Mouse (Mus musculus) gonadal fat pad, adult 2 months (tissue): ENCODE measurements around the gene Josd1. TPM values are rescaled to one million over a fixed set of nuclear protein-coding genes. Genes with fewer than 3 reads are reported as not detected.

Experiments used
- DNase-seq: peaks from one replicate; pipeline ENCODE4 v3.0.0-alpha.2; 2012; ENCODE audit warnings: low read depth
- polyA plus RNA-seq: library from polyadenylated mRNA; depleted of rRNA; stranded (reverse); fragments of >200 nt; gene quantifications from 2 replicates; pipeline ENCODE4 v1.2.3, GENCODE M21; 2012; rRNA removed

Josd1 gene
- polyA plus RNA-seq, result 23.7 and 24.3 TPM in 2 replicates

DNA sequence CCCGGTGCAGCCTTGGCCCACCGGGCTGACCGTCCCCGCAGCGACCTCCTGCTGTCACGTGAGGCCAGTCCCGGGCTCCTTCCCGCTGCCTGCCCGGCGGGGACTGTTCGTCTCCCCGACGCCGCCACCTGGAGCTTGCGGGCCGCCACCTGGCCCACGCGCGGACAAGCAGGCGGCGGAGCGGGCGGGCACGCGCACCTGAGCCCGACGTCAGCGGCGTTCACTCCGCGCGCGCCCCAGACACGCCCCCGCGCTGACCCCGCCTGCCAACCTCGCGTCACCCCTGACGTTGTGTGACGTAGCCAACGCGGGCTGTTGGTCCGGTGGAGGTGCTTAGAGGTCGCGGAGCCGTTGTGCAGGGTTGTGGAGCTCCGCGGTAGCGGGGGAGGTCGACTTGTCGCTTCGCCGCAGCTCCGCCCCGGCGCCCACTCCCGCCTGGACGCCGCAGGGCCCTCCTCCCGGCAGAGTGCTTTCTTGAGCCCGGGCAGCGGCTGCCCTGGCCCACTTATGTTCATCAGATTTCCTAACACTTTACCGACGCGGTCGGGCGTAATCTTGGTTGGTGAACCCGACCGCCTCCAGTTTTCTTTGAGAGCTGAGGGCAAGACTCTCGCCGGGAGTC is at the start of gene Josd1:
Gene Josd1, minus strand, starts transcription at position 274 of the 622 bp plus-strand sequence.
- no peak for DNase-seq

DNA sequence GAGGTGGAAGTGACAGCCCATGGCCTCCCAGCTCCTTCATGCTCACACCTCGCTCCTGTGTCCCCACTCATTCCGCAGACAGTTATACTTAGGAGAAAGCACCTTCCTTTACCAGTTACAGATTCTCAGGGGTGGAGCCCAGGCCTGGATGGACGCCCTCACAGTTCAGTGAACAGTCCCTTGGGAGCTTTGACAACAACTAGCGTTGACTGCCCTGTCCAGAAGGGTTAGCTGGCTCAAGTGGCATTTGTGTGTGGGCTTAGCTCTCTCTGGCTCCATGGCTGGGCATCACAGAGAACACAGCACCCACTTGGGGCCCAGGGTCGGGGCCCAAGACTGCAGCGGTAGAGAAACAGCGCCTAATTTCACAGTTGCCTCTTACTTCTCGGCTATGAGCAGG is 46.6 kb upstream of the Josd1 start:
- no peak for DNase-seq

DNA sequence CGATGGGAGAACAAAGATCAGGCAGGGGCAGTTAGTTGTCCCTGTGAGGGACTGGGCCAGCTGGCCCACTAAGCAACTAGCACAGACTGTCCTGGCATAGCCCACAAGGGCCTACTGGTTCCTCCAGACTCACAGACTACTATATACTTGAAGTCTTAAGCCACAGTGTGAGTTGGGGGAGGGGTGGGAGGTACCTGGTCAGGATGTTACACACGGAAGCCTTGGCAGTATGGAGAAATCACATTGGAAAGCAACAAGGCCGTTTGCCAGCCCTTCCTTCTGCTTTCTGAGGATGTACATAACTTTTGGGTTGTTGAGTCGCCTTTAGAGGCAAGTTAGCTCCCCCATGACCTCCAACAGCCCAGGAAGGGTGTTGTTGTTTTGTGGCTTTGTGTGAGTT is 45.9 kb upstream of the Josd1 start:
- DNase-seq, result no peak

DNA sequence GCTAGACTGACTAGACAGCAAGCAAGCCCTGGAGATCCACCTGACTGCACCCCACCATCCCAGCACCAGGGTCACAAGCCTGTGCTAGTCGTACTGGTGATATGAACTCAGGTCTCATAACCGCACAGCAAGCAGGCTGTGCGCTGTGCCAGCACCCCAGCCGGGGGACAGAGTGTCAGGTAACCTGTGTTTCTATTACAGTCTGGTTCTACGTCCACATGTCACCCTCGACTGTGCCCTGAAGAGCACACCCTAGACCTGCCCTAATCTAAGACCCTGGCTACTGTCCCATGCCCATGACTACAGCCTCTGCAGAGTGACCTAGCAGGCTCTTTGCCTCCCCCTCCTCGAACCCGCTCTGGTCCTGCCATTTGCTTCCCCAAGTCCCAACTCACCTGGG is 45.5 kb upstream of the Josd1 start:
- DNase-seq, result no peak

DNA sequence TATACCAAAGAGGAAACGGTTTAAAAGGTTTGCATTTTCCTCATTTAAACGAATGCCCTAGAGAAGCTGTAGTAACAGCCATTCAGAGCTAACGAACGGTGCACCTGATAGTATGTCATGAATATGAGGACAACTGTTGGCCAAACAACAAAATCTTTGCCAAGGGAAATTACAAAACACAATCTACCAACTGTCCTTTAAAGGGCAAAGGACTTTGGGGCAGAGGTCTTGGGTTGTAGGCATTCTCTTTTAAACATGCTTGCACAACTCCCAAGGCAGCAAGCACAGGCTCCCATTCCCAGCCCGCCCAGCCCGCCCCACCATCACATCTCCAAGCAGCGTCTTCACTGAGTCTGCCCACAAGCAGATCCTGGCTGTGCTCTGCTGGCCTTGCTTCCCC is 43.8 kb upstream of the Josd1 start:
- no peak for DNase-seq

DNA sequence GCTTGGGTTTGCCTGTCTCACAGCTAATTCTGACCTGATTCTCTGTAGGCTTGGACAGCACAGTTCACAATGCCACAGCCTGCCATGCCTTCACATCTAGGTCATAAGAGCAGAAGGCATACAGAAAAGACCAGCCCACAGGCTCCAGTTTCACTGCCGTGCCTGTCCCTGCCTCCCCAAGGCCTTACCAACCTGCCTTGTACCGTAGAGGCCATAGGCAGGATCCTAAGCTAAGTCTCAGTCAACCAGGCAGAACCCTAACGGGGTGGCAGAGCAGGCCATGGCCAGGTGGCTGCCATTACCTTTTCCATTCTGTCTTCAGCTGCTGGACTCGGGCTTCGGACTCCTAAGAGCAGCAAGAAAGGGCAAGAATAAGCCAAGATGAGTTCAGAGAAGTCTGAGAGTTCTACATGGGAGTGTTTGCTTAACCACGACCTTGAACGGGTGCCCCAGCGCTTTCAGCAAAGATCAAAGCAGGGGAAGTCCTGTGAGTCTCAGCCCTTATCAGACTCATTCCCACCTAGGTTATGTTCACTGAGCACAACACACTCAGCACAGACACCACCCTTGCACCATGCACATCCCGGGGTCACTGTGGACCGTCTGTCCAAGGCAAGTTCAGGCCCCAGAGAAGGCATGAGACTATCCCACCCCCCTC is 41.1 kb upstream of the Josd1 start:
- no peak for DNase-seq

DNA sequence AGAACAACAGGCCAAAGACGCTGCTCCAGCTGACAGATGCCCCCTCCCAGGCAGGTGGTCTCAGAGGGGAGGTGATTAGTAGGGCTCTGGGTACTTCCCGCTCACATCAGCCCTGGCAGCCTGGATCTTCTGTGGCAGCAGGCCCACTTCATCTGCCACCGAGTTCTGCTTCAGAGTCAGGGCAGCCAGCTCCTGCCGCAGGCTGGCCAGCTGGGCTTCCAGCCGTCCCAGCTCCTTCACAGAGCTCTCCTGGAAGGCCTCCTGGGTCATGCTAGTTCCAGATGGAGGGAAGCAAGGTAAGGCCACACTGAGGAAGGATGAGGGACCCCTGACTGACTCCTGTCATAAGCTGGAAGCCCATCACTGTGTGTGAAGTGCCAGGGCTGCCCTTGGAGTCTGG is 40.6 kb upstream of the Josd1 start:
- no peak for DNase-seq

DNA sequence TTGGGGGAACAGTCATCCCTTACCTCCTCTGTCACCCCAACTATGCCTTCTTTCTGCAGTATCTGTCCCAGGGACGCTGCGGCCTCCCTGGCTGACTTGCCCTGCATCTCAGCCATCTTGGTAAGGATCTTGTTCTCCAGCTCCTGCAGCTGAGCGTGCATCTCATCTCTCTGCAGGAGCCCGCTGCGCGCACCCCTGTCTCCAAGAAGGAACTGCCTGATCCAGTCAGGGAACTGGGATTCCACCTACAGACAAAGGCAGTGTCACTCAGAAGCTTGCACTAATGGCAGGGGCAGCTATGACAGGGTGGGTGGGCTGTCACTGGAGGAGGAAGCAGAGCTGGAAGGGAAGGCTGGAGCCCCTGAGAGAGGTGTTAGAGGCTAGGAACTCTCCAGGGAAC is 40.1 kb upstream of the Josd1 start:
- no peak for DNase-seq

DNA sequence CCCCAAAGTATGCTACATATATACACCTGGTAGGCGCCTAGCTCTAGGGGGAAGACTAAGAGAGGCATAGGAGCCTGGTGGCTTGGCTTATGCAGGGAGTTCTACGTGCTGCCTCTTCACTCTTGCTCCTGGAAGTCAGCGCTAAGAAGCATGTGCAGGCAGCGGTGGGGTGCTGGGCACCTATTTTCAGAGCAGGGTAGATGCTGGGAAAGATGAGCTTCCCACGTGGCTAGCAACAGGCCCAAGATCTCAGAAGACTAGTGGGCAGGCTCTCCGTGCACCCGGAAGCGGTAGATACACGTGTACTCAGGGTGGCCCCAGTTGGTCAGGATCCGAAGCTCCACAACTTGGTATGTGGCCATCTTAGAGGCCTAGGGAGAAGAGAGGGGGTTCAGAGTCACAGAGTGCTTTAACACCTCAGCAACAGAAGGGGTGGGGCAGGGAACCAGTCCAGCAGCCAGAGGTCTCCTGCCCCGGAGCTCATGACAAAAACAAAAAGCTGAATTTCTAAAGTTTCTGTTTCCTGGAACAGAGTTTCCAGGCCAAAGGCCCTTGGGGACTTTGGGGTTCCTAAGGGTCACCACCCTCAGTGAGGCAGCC is 37.6 kb upstream of the Josd1 start:
- DNase-seq, result no peak

DNA sequence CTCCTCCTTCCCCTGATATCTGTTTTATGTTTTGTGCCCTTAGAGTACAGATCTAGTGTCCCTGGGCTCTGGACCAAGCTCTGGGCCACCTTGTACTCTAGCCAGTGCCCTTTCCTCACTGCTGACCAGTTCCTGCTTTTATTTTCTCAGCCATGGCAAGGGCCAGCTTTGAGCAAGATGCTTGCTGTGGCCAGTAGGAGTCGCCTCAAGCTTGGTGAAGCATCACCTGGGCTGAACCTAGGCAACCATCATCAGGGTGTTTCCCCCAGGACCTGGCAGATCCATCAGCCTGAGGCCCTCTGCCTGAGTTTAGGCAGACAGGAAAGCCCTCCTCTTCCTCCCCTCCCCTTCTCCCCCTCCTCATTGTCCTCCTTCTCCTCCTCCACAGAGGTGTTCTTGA is 35.7 kb upstream of the Josd1 start:
- DNase-seq, result no peak

DNA sequence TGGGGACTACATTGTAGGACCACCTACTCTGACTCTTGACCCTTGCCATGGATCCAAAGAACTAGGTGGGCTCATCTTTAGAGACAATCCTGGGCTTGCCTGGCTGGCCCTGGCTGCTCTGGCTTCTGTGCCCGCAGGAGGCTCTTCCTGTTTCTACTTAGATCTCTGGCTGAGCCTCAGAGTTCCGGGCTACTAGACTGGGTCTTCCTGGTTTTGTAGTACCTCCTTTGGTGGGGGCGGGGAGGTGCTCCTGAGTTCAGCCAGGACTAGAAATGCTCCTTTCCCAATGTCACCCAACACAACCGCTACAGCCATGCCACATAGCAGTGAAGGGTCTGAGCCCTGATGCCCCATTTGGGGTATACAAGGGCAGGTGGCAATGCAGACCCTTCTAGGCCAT is 33.1 kb upstream of the Josd1 start:
- DNase-seq, result no peak

DNA sequence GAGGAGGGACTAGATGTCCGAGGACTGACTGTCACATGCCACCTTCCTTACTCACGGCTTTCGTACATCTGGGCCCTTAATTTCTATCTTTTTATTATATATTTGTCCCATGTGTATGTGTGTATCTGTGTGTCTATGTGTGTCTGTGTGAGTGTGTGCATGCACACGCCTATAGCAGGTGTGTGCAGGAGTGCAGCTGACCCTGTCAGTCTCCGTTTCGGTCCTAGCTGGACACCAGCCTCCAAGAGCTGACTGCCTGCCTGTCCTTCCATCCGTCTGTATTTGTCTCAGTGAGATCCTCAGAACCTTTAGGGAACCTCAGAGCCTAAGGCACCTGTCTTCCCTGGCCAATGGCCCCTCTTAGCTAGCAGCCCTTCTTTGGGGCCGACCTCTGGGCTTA is 32.5 kb upstream of the Josd1 start:
- DNase-seq, result no peak

DNA sequence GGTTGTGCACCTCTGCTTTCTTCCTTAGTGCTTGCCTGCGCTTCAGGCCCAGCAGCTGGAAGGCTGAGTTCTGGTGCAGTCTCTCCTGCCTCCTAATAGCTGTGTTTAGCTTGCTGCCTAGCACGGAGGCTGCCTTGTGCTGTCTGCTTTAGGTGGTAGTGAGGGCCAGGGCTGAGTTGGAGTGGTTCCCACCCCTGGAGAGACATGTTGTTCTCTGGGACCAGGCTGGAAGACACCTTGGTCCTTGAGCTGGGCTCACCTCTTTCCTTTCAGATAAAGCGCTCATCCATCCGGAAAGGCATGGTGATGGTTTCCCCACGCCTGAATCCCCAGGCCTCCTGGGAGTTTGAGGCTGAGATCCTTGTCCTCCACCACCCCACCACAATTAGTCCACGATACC is 29.0 kb upstream of the Josd1 start:
- no peak for DNase-seq

DNA sequence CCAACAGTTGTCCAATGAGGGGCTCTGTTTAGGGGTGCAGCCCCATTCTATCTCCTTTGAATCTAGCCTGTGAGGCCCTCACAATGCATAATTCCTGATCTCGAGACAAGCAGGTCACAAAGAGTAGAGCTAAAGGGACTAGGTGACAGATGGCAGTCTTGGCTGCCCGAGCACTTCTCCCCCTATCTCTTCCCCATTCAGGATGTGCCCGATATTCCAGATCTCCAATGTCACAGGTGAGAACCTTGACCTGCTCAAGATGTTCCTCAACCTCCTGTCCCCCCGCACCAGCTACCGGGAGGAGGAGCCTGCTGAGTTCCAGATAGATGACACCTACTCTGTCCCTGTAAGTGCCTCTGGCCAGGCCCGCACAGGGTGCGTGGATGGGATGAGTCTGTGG is 27.9 kb upstream of the Josd1 start:
- DNase-seq, result no peak

DNA sequence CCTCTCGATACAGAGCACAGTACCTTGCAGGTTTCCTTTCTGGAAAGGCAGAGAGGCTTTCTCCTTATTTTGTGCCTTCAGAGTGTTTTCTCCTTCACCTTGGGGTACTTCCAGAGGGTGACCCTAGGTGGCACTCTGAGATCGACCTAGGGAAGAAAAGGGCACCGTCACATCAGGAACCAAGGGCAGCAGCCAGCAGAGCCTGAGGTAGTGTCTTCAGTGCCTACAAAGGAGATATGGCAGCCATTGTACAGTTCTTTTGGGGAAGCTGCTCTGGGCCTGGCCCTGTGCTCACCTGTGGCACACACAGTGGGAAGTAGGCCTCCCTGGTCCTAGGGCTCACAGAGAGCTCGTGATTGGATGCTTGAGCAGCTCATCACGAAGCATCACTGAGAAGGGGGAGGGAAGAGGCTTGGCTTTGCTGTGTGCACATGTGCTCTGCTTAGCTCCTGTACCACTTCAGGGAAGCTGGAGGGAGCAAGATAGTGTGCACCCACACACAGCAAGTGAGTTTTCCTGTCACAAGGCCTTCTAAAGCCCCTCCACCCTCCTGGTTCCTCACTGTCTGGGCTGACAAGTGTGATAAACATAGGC is 20.6 kb upstream of the Josd1 start:
- no peak for DNase-seq

DNA sequence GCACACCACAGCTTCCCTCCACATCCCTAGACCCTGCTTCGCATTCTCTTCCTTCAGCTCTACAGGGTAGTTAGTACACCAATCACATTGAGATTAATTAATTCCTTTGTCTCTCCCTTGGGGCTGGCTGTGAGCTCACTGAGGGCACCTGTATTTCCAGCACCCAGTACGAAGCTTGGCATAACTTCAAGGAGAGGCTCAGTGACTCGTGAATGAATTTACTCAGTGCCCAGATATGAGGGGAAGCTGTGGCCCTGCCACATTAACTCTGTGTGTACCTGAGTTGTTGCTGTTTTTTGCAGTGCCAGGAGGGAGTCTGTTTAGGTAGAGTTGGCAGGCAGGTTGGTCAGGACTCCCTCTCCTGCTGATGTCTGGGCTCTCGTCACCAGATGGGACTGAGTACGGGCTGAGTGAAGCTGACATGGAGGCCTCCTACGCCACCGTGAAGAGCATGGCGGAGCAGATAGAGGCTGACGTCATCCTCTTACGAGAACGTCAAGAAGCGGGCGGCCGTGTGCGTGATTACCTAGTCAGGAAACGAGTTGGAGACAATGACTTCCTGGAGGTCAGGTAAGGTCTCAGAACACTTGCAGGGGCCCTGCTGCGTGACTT is 19.0 kb upstream of the Josd1 start:
- DNase-seq, result no peak

DNA sequence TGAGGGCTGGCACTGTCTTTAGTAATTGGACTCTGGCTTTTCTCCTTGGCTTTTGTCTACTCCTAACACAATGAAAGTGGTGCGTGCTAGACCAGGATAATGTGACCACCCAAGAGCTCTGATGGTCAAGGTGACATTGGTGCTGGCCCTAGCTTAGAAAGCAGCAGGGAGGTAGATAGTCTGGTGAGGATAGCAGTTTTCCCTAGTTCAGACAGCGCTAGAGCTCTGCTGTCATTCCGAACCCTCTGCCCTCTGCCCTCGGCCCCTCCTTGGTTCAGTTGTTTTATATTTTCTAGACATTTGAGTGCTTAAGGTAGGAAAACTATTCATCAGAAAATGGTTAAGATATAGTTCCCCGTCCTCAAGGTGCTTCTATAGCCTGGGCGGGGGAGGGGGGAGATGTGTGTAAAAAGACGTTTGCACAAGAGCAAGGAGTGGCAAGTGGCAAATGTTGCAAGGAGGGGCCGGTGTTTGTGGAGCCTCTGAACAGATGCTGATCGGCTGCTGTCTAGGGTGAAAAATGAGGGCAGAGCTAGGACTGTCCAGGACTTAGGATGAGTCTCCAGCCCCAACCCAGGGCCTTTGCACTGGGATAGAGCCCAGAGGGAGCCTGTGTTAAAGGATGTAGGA is 10.0 kb upstream of the Josd1 start:
- DNase-seq, result no peak

DNA sequence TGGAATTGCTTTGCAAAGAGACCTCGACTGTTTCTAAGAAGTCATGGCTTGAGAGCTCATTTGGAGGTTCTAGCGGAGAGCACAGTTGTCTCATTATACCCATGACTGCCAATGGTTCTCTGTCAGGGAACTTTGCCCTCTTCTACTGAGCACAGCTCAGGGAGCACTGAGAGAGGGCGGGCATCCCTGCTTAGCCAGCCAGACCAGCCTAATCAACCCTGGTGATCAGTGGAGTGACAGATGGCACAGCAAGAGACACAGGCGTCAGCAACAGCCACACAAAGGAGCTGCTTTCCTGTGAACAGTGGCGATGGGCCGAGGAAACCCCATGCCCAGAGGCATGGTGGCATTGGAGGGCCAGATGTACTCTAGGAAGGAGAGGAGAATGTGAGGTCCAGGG is 9.3 kb upstream of the Josd1 start:
- no peak for DNase-seq

DNA sequence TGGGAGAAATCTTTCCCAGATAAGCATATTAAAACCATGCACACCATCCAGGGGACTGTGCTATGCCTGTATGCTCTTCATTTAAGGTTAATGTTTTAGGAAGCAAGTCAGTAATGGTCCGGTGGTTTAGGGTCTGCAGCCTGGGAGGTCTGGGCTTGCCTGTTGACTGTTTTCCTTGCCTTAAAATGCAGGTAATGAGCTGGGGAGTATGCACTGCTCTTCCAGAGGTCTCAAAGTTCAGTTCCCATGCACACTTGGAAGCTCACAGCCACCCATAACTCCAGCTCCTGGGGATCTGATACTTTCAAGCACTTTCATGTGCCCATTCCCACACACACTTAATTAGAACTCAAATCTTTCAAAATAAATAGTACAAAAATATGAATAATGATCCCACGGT is 8.8 kb upstream of the Josd1 start:
- no peak for DNase-seq

DNA sequence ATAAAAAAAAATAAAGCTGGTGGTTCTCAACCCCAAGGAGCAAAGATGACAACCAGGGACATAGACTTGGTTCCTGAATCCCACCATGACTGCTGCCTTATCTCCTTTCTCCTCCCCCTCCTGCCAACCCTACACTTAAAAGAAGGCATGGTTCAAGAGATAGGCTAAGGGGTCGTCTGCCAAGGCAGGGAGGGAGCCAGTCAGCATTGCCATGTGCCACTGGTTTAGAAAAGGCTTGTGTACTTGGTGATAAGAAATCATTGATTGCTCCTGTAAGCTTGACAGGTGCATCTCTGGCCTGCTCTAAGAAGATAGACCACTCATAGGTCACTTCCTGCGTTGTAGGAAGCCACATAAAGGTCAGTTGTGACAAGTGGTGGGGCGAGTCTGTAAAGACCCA is 7.8 kb upstream of the Josd1 start:
- no peak for DNase-seq

DNA sequence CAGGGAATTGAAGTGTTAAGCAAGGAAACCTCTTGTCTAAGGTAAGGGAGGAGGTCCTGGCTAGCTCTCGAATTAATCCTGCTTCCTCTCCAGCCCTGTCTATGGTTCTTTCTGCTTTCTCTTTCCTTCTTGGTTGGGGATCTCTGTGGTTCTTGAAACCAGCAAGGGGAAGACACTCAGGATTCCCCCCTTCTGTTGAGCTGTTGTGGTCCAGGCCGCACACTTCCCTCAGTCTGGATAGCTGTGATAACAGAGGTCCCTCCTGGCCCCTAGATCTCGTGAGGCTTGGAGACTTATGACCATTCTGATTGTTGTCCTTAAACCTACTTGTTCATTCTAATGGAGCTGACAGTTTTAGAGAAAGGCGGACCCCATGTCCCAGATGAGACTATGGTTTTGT is 6.8 kb upstream of the Josd1 start:
- DNase-seq, result no peak

DNA sequence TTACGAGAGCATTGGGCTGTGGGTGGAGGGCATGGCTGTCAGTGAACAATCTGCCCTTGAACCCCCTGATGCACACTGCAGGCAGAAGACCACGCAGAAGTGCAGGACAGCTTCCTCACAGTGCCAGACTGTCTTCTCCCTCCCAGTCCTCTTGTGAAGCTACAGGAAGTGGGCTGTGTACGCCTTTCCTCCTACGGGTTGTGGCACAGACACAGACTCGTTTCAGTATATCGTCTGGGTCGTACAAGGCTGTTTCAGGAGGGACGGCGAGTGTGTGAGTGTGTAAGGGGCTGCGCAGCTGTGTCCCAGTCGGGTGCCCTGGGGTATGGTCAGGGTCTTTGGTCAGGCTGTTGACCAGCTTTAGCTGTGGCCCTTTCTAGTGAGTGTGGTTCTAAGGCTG is 6.0 kb upstream of the Josd1 start:
- DNase-seq, result no peak
